Mouse (Mus musculus) olfactory bulb, adult 2 months (tissue): Measurements from ENCODE around the gene Gm17409.

Experiments
- CTCF ChIP-seq: fragments of 200-500 bp; IDR thresholded peaks from 2 replicates; pipeline ENCODE4 v1.5.1; 2012; ENCODE audit warnings: low read depth, mild to moderate bottlenecking, low read length, moderate library complexity; ENCODE audit not compliant: insufficient read depth
- POLR2A ChIP-seq: fragments of 200-500 bp; IDR thresholded peaks from 2 replicates; pipeline ENCODE4 v1.6.1; 2012; ENCODE audit warnings: mild to moderate bottlenecking, low read depth, low read length, moderate library complexity; ENCODE audit not compliant: insufficient read depth

- TF ChIP-seq POLR2A (no peak), CTCF (no peak)
Measured at GRCm38 (mm10) chr2:58496647-58497410, 26.9 kb downstream of the Gm17409 start.
